Mouse (Mus musculus): ENCODE measurements around the gene Pclo.

DNA sequence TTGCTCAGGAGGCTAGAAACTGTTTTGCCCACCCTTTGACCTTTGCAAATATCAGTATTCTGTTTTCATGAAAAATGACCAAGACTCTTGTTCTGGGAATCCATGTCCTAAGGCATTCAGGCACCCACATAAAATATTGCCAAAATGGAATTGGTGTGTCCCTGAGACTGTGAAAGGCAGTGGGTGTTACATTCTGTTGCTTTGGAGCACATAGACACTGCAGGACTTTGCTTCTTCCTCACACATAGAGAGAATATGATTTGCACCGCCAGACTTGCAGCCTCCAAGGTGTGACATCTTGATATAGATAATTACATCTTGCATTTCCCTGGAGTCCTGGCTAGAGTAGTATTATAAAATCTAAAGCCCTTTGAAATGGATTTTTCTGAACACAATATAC is 6.2 kb upstream of the Pclo start:
- TF ChIP-seq CTCF (IDR thresholded peaks at IDR 0.05; ENCODE audit: extremely low read depth, insufficient read length, insufficient replicate concordance, low read depth, low read length): no peak
- no peak for TF ChIP-seq POLR2A (IDR thresholded peaks at IDR 0.05; ENCODE audit: low read depth, low read length)

Data from small intestine, adult 2 months (tissue).